ENCODE assay signal across 8 mouse cellular contexts in genomic region chr2:158795043-158795442, GRCm38 (mm10). TPM values are rescaled to one million over a fixed set of nuclear protein-coding genes. Genes with fewer than 3 reads are reported as not detected.
DNase-seq lines count a peak whose midpoint lies in the region; ATAC-seq lines count a peak whose summit lies in the region.

No protein-coding gene starts in this region.

- H3K9me3 ChIP-seq in kidney, embryonic 14.5 days (ENCODE audit: control insufficient read depth, low read length): no peaks in the 10 kb centered on the region
- no peaks in the 10 kb centered on the region for H3K9me3 ChIP-seq in hindbrain, embryonic 15.5 days
- H3K9me3 ChIP-seq in midbrain, embryonic 13.5 days: no peaks in the 10 kb centered on the region

- no peak for DNase-seq in kidney, postnatal 14 days
- no peak for DNase-seq in Muller cell, postnatal 12 days (ENCODE audit: inconsistent ontology term)
- no peak for DNase-seq in gastrocnemius, postnatal 4 days (ENCODE audit: low spot score in 2 of 2)

- peak overlapping the region; percentile 45; the same call in 1 of the 2 replicates for H3K27ac ChIP-seq in kidney, embryonic 14.5 days (ENCODE audit: low read depth, low read length)
- H3K27ac ChIP-seq in brown adipose tissue, adult 24 weeks (replicated peaks; ENCODE audit: low read depth, low read length): peak overlapping the region; percentile 39
- H3K27ac ChIP-seq in hindbrain, embryonic 15.5 days (replicated peaks): peak overlapping the region; percentile 77
- H3K27ac ChIP-seq in midbrain, embryonic 13.5 days: peak overlapping the region; percentile 86

- H3K27me3 ChIP-seq in kidney, embryonic 14.5 days (ENCODE audit: control insufficient read depth, insufficient read depth, low read length): no peaks in the 10 kb centered on the region
- no peaks in the 10 kb centered on the region for H3K27me3 ChIP-seq in hindbrain, embryonic 15.5 days
- H3K27me3 ChIP-seq in midbrain, embryonic 13.5 days: no peaks in the 10 kb centered on the region

- H3K4me3 ChIP-seq in kidney, embryonic 14.5 days (ENCODE audit: low read length): peak overlapping the region; percentile 72
- H3K4me3 ChIP-seq in brown adipose tissue, adult 24 weeks (ENCODE audit: insufficient read depth, low read depth, low read length): peak overlapping the region; percentile 75
- peak overlapping the region; percentile 64 for H3K4me3 ChIP-seq in hindbrain, embryonic 15.5 days
- H3K4me3 ChIP-seq in midbrain, embryonic 13.5 days (replicated peaks): peak overlapping the region; percentile 76

- WGBS in kidney, embryonic 14.5 days: 8% methylated on average over 15 of the region's 15 CpGs
- 12% methylated on average over 15 of the region's 15 CpGs for WGBS in hindbrain, embryonic 15.5 days
- WGBS in midbrain, embryonic 13.5 days: 13% methylated on average over 15 of the region's 15 CpGs

- no peak; the same call in 1 of the 2 replicates for ATAC-seq in kidney, embryonic 14.5 days (ENCODE audit: low FRiP score, low TSS enrichment)
- no peak; the same call in 1 of the 2 replicates for ATAC-seq in hindbrain, embryonic 15.5 days (ENCODE audit: low FRiP score, low read depth)
- ATAC-seq in midbrain, embryonic 13.5 days: no peak
- no peak; the same call in 1 of the 2 replicates for ATAC-seq in erythroid progenitor cell, adult 5-6 weeks (replicated peaks; ENCODE audit: low FRiP score, poor library complexity, severe bottlenecking)

- H3K4me1 ChIP-seq in kidney, embryonic 14.5 days (ENCODE audit: control insufficient read depth, insufficient read depth, low read length): peaks cover 7% of the 10 kb centered on the region; the same call in 1 of the 2 replicates
- peaks cover 4% of the 10 kb centered on the region; the same call in 1 of the 2 replicates for H3K4me1 ChIP-seq in brown adipose tissue, adult 24 weeks (ENCODE audit: control insufficient read depth, insufficient read depth, insufficient read length, low read length)
- H3K4me1 ChIP-seq in hindbrain, embryonic 15.5 days (replicated peaks): peaks cover 14% of the 10 kb centered on the region
- peaks cover 20% of the 10 kb centered on the region for H3K4me1 ChIP-seq in midbrain, embryonic 13.5 days (replicated peaks)

- peak overlapping the region; percentile 45 for H3K4me2 ChIP-seq in kidney, embryonic 14.5 days (replicated peaks; ENCODE audit: low read depth, low read length)
- H3K4me2 ChIP-seq in hindbrain, embryonic 15.5 days: peak overlapping the region; percentile 72
- H3K4me2 ChIP-seq in midbrain, embryonic 13.5 days (replicated peaks): peak overlapping the region; percentile 73

- peak overlapping the region; percentile 65 for H3K9ac ChIP-seq in kidney, embryonic 14.5 days (ENCODE audit: low read depth, low read length)
- peak overlapping the region; percentile 62 for H3K9ac ChIP-seq in hindbrain, embryonic 15.5 days
- H3K9ac ChIP-seq in midbrain, embryonic 13.5 days (replicated peaks): peak overlapping the region; percentile 75

- peaks cover 2% of the 10 kb centered on the region; the same call in 1 of the 2 replicates for H3K36me3 ChIP-seq in kidney, embryonic 14.5 days (ENCODE audit: control insufficient read depth, insufficient read depth, low read length)
- H3K36me3 ChIP-seq in hindbrain, embryonic 15.5 days: no peaks in the 10 kb centered on the region
- peaks cover 5% of the 10 kb centered on the region; the same call in 1 of the 2 replicates for H3K36me3 ChIP-seq in midbrain, embryonic 13.5 days

RNA-seq across cellular contexts. Expression of gene Dhx35, which starts 0.4 kb away (rescaled TPM):
- polyA plus RNA-seq in kidney, embryonic 14.5 days (2014; fragmentation: Nextera tagmentation; extraction: Ambion mirVana): 13.8 and 24.8 TPM in 2 replicates
- 4.1 and 8.0 TPM in 2 replicates for polyA plus RNA-seq in brown adipose tissue, adult 24 weeks (2012; ENCODE audit: insufficient read depth, insufficient read length, missing spikeins)
- 12.2 TPM in 2 replicates for polyA plus RNA-seq in hindbrain, embryonic 15.5 days (2015; fragmentation: Nextera tagmentation; extraction: Ambion mirVana)
- polyA plus RNA-seq in midbrain, embryonic 13.5 days (2015; fragmentation: Nextera tagmentation; extraction: Ambion mirVana): 14.9 and 15.6 TPM in 2 replicates
- 3.2 and 4.6 TPM in 2 replicates for total RNA-seq in erythroid progenitor cell, adult 5-6 weeks (2015; ENCODE audit: low replicate concordance)
- total RNA-seq in erythroid progenitor cell, adult 5-6 weeks (2017; ENCODE audit: low replicate concordance): 2.3 and 4.0 TPM in 2 replicates
- total RNA-seq in gastrocnemius, postnatal 4 days (2021): 10 to 100 TPM; 12.6 to 15.4 TPM

RNA-seq across cellular contexts. Expression of gene Fam83d, which starts 27.1 kb away (rescaled TPM):
- 49.2 and 57.6 TPM in 2 replicates for polyA plus RNA-seq in kidney, embryonic 14.5 days (2014; fragmentation: Nextera tagmentation; extraction: Ambion mirVana)
- not detected in 2 replicates for polyA plus RNA-seq in brown adipose tissue, adult 24 weeks (2012; ENCODE audit: insufficient read depth, insufficient read length, missing spikeins)
- polyA plus RNA-seq in hindbrain, embryonic 15.5 days (2015; fragmentation: Nextera tagmentation; extraction: Ambion mirVana): 8.9 and 10.5 TPM in 2 replicates
- polyA plus RNA-seq in midbrain, embryonic 13.5 days (2015; fragmentation: Nextera tagmentation; extraction: Ambion mirVana): 16.6 and 17.6 TPM in 2 replicates
- 24.3 and 33.2 TPM in 2 replicates for total RNA-seq in erythroid progenitor cell, adult 5-6 weeks (2015; ENCODE audit: low replicate concordance)
- 26.9 and 28.9 TPM in 2 replicates for total RNA-seq in erythroid progenitor cell, adult 5-6 weeks (2017; ENCODE audit: low replicate concordance)
- 1 to 10 TPM; 9.3 to 9.8 TPM for total RNA-seq in gastrocnemius, postnatal 4 days (2021)
